Mouse (Mus musculus) bone marrow, adult 2 months (tissue): Measurements from ENCODE around the gene Kcnmb1.

ENCODE experiments used
- CTCF ChIP-seq: fragments of 200-500 bp; IDR thresholded peaks from 2 replicates; pipeline ENCODE4 v1.5.1; 2011; ENCODE audit warnings: low read length, control low read depth; ENCODE audit not compliant: control insufficient read depth, insufficient read depth
- POLR2A ChIP-seq: fragments of 200-500 bp; IDR thresholded peaks from 2 replicates; pipeline ENCODE4 v1.6.1; 2011; ENCODE audit warnings: low read depth, mild to moderate bottlenecking, control low read depth, low read length, borderline replicate concordance; ENCODE audit not compliant: control insufficient read depth

DNA sequence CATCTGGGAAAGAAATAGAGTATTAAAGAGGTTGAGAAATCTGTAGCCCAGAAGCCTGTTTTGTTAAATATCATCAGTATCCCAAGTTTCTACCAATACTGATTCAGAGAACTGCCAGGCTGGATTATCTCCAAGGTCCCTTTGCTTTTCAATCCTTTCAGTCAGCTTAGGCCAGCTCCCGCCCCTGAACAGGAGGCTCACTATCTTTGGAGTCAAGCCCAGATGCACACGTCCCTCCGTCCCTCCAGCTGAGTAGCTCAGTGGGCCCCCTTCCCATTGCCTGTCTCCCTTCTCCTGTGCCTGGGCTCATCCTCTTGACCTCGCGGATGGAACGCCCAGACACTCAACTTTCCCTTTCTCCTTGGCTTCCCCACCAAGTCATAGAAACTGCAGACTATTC, 35.5 kb upstream of the Kcnmb1 start:
- TF ChIP-seq CTCF (no peak), POLR2A (no peak)
